10 mouse cellular contexts compared by ENCODE assay signal in the genomic region with DNA sequence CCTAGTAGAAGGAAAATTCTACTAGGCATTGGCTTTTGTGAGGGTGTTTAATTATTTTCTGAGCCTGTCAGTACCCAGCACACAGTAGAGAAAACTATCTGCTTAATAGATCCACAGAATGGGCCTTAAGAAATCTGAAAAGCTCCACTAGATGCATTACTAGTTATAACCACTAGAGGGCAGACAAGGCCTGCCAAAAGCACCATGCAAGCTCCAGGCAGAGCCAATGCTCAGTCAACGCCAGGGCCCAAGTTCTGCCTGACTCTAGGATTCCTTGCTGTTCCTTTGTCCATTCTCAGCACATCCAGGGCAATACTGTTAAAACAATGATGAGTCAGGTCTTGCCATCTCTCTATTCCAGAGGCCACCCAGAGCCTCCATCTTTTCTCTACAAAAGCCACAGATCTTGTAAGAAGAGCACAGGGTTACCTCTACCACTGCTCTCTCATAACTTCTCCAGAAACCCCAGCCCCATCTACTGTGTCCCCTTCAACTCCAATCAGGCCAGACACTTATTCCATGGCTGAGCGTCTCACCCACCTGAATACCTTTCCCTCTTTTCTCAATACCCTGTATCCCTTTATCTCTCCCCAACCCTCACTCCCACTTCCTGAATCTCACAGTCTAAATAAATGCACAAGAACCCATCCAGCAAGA.
DNase-seq lines count a peak whose midpoint lies in the region; ATAC-seq lines count a peak whose summit lies in the region.
"Had no signal": no experiment of that assay in that cellular context is flagged by ENCODE, and none has a peak within 500 bp of the region (broad histone marks: within the 10 kb centered on the region; RNA-seq: fewer than 3 reads in every experiment).

No protein-coding gene starts in this region.

- H3K36me3 ChIP-seq in forebrain, embryonic 12.5 days (replicated peaks): no peaks in the 10 kb centered on the region
- H3K36me3 ChIP-seq: embryonic facial prominence, embryonic 15.5 days had no signal

- H3K4me2 ChIP-seq in forebrain, embryonic 12.5 days: no peak overlapping the region
- H3K4me2 ChIP-seq: embryonic facial prominence, embryonic 15.5 days had no signal

- DNase-seq in heart, adult 18-20 months: peak; percentile 9 to 50
- DNase-seq in heart, adult 11 months: no peak
- DNase-seq in CD4-positive, CD25-positive, alpha-beta regulatory T cell, adult 2 months (ENCODE audit: low read depth, low spot score): peak; percentile 72
- peak; percentile 29 for DNase-seq in c-Kit-positive CD71-positive TER-119-positive erythroid progenitor cells, embryonic 14.5 days (ENCODE audit: low spot score)
- peak; percentile 26 for DNase-seq in kidney, postnatal 14 days
- peak; percentile 79 for DNase-seq in mesoderm, embryonic 11.5 days (ENCODE audit: low read depth, low spot score)
- DNase-seq in telencephalon, adult 2 months (ENCODE audit: low read depth, low spot score): peak; percentile 73

- H3K9ac ChIP-seq in forebrain, embryonic 12.5 days: 0 out of 2 replicates have a peak overlapping the region, but pooled peaks have one; percentile 13
- H3K9ac ChIP-seq: embryonic facial prominence, embryonic 15.5 days had no signal

- 0 out of 2 replicates have a peak, but pooled peaks have one; percentile 36 for ATAC-seq in forebrain, embryonic 12.5 days (ENCODE audit: low FRiP score)

- H3K4me1 ChIP-seq in forebrain, embryonic 12.5 days: peaks cover 12% of the 10 kb centered on the region
- H3K4me1 ChIP-seq: embryonic facial prominence, embryonic 15.5 days had no signal

- H3K27me3 ChIP-seq in forebrain, embryonic 12.5 days: peaks cover 31% of the 10 kb centered on the region; the same call in 1 of the 2 replicates

- no peak overlapping the region for H3K4me3 ChIP-seq in forebrain, embryonic 12.5 days (replicated peaks)
- H3K4me3 ChIP-seq: embryonic facial prominence, embryonic 15.5 days; myocyte had no signal

- H3K9me3 ChIP-seq in forebrain, embryonic 12.5 days: no peaks in the 10 kb centered on the region
- H3K9me3 ChIP-seq: embryonic facial prominence, embryonic 15.5 days had no signal

- 37% methylated on average over 2 of the region's 2 CpGs for WGBS in forebrain, embryonic 12.5 days

- no peak overlapping the region for H3K27ac ChIP-seq in forebrain, embryonic 12.5 days
- H3K27ac ChIP-seq: embryonic facial prominence, embryonic 15.5 days had no signal
